Mouse (Mus musculus) ES-Bruce4 (cell line): ENCODE data around the gene Dnah8. TPM values are rescaled to one million over a fixed set of nuclear protein-coding genes. Genes with fewer than 3 reads are reported as not detected.

Source experiments
- H3K27ac ChIP-seq: 2 replicates; pipeline ENCODE4 v1.5.1; 2012; ENCODE audit warnings: low read length, inconsistent platforms; ENCODE audit not compliant: insufficient read depth
- H3K27me3 ChIP-seq: 2 replicates; pipeline ENCODE4 v1.6.1; 2012; ENCODE audit warnings: mild to moderate bottlenecking, low read length, inconsistent platforms; ENCODE audit not compliant: control insufficient read depth, poor library complexity, insufficient read depth, severe bottlenecking
- H3K36me3 ChIP-seq: 2 replicates; pipeline ENCODE4 v1.6.1; 2012; ENCODE audit warnings: inconsistent platforms, mild to moderate bottlenecking, low read length, moderate library complexity; ENCODE audit not compliant: control insufficient read depth, poor library complexity, insufficient read depth, severe bottlenecking
- H3K4me1 ChIP-seq: one replicate; pipeline ENCODE4 v1.8.1; 2011; ENCODE audit warnings: low read length; ENCODE audit not compliant: control insufficient read depth, insufficient read depth
- H3K4me3 ChIP-seq: 2 replicates; pipeline ENCODE4 v1.5.1; 2011; ENCODE audit warnings: low read depth, mild to moderate bottlenecking, low read length
- H3K9ac ChIP-seq: 2 replicates; pipeline ENCODE4 v1.6.1; 2012; ENCODE audit warnings: low read depth, mild to moderate bottlenecking, inconsistent platforms; ENCODE audit not compliant: poor library complexity, severe bottlenecking
- H3K9me3 ChIP-seq: replicated peaks from 2 replicates; pipeline ENCODE4 v1.6.1; 2012; ENCODE audit warnings: mild to moderate bottlenecking, low read length, inconsistent platforms; ENCODE audit not compliant: control insufficient read depth, poor library complexity, insufficient read depth, severe bottlenecking
- CTCF ChIP-seq: IDR thresholded peaks from one replicate; pipeline ENCODE4 v1.8.1; 2011; ENCODE audit warnings: low read depth, low read length
- EP300 ChIP-seq: IDR thresholded peaks from 2 replicates; pipeline ENCODE4 v1.6.1; 2011; ENCODE audit warnings: low read depth, low read length; ENCODE audit not compliant: insufficient read depth
- POLR2A ChIP-seq: IDR thresholded peaks from one replicate; pipeline ENCODE4 v1.8.1; 2011; ENCODE audit warnings: low read length; ENCODE audit not compliant: insufficient read depth
- polyA plus RNA-seq: library from polyadenylated mRNA; stranded (reverse); fragments of >200 nt; gene quantifications from 2 replicates; pipeline ENCODE4 v1.2.4, GENCODE M21; 2011; ENCODE audit warnings: low read depth; ENCODE audit not compliant: missing spikeins, insufficient read depth, insufficient read length

Dnah8 gene
- polyA plus RNA-seq, 1 experiment: 25.8 TPM

GRCm38 (mm10) chr17:30847498-30847897 lies 223.3 kb downstream of the Dnah8 start:
- Histone ChIP-seq H3K27me3 (no peaks in the 10 kb centered on the region), H3K9me3 (no peaks in the 10 kb centered on the region), H3K27ac (no peak overlapping the region), H3K4me3 (no peak overlapping the region), H3K36me3 (no peaks in the 10 kb centered on the region), H3K4me1 (no peaks in the 10 kb centered on the region), H3K9ac (no peak overlapping the region)
- TF ChIP-seq EP300 (no peak), CTCF (no peak), POLR2A (no peak)

GRCm38 (mm10) chr17:30848086-30848485 lies 223.9 kb downstream of the Dnah8 start:
- TF ChIP-seq EP300 (no peak), POLR2A (no peak), CTCF (no peak)

DNA sequence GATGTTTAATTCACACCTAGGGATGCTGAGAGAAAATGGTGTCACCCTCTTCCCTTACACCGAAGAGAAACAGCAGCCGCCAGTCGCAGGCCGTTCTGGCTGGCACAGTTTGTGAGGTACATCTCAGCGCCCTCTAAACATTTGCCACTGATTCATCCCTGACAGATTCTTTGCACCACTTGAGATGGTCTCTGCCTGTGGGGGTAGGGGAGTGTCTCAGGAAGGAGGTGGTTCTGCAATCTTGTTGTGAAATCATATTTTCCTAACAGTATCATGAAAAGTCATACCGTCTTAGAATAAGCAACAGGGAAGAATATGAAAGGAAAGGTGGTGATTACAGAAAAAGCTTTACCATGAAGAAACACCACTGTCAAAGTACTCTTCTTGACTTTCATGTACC lies 224.7 kb downstream of the Dnah8 start:
- Histone ChIP-seq H3K36me3 (no peaks in the 10 kb centered on the region), H3K4me3 (no peak overlapping the region), H3K9ac (no peak overlapping the region), H3K27ac (no peak overlapping the region), H3K4me1 (no peaks in the 10 kb centered on the region), H3K9me3 (no peaks in the 10 kb centered on the region), H3K27me3 (no peaks in the 10 kb centered on the region)
- TF ChIP-seq POLR2A (no peak), EP300 (no peak), CTCF (no peak)

More at GRCm38 (mm10) chr17:30848086-30848485, 223.9 kb downstream of the Dnah8 start:
- no peak overlapping the region for H3K4me3 ChIP-seq
- H3K27me3 ChIP-seq: no peaks in the 10 kb centered on the region
- H3K36me3 ChIP-seq: no peaks in the 10 kb centered on the region
- no peaks in the 10 kb centered on the region for H3K9me3 ChIP-seq
- no peak overlapping the region for H3K9ac ChIP-seq
- H3K27ac ChIP-seq: no peak overlapping the region
- H3K4me1 ChIP-seq: no peaks in the 10 kb centered on the region

DNA sequence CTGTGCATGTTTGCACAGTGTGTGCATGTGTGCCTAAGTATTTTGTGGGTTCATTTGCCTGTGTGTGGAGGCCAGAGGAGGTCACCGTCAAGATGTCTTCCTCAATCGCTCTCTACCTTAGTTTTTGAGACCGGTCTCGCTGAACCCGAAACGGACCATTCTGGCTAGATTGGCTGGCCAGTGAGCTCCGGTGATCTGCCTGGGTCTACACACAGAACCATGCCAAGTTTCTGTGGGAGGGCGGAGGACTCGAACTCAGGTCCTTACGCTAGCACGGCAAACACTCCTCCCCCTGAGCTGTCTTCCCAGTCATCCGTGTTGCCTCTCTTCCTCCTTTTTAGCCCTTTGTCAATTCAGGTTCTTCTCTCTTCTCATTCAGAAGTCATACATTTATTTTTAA lies 225.7 kb downstream of the Dnah8 start:
- no peak for TF ChIP-seq POLR2A
- no peaks in the 10 kb centered on the region for H3K27me3 ChIP-seq
- H3K4me3 ChIP-seq: no peak overlapping the region
- H3K27ac ChIP-seq: no peak overlapping the region
- H3K4me1 ChIP-seq: no peaks in the 10 kb centered on the region
- no peaks in the 10 kb centered on the region for H3K9me3 ChIP-seq
- H3K9ac ChIP-seq: no peak overlapping the region
- H3K36me3 ChIP-seq: no peaks in the 10 kb centered on the region

GRCm38 (mm10) chr17:30852345-30852744 lies 228.2 kb downstream of the Dnah8 start:
- Histone ChIP-seq H3K36me3 (no peaks in the 10 kb centered on the region), H3K4me3 (no peak overlapping the region), H3K4me1 (no peaks in the 10 kb centered on the region), H3K27ac (no peak overlapping the region), H3K9me3 (no peaks in the 10 kb centered on the region), H3K27me3 (no peaks in the 10 kb centered on the region), H3K9ac (no peak overlapping the region)
- TF ChIP-seq CTCF: peak; percentile 40
- TF ChIP-seq POLR2A: no peak

DNA sequence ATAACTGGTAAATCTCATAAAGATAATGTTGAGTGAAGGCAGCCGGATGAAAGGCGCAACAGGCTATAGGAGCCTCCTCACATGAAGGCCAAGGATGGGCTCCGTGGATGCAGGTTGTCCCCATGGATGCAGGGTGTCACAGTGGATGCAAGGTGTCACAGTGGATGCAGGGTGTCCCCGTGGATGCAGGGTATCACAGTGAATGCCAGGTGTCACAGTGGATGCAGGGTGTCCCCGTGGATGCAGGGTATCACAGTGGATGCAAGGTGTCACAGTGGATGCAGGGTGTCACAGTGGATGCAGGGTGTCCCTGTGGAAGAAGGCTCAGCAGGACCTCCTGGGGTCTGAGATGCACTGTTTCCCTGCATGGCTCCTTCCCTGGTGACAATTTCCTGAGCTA lies 233.2 kb downstream of the Dnah8 start:
- TF ChIP-seq POLR2A (no peak), EP300 (no peak), CTCF (no peak)
- Histone ChIP-seq H3K27me3 (no peaks in the 10 kb centered on the region), H3K27ac (no peak overlapping the region)

More for the DNA sequence above, 233.2 kb downstream of the Dnah8 start:
- Histone ChIP-seq H3K4me3 (no peak overlapping the region), H3K36me3 (no peaks in the 10 kb centered on the region), H3K9ac (no peak overlapping the region), H3K4me1 (no peaks in the 10 kb centered on the region), H3K9me3 (no peaks in the 10 kb centered on the region)
